Mouse (Mus musculus) midbrain, embryonic 15.5 days (tissue): ENCODE results near the gene Mest. TPM values are rescaled to one million over a fixed set of nuclear protein-coding genes. Genes with fewer than 3 reads are reported as not detected.

ENCODE experiments used
- ATAC-seq: fragments of 200-750 bp; cut with Nextera tagmentation; replicated peaks from 2 replicates; pipeline ENCODE4 v1.8.0; 2017; ENCODE audit warnings: moderate TSS enrichment
- H3K27ac ChIP-seq: fragments of 300-500 bp; sonication (generic); 2 replicates; pipeline ENCODE4 v1.5.1; 2015; ENCODE audit warnings: mild to moderate bottlenecking, inconsistent platforms
- H3K27me3 ChIP-seq: fragments of 300-500 bp; sonication (generic); replicated peaks from 2 replicates; pipeline ENCODE4 v1.6.1; 2015; ENCODE audit warnings: inconsistent platforms
- H3K36me3 ChIP-seq: fragments of 300-500 bp; sonication (generic); replicated peaks from 2 replicates; pipeline ENCODE4 v1.6.1; 2015; ENCODE audit warnings: inconsistent platforms
- H3K4me1 ChIP-seq: fragments of 300-500 bp; sonication (generic); 2 replicates; pipeline ENCODE4 v1.6.1; 2015; ENCODE audit warnings: inconsistent platforms
- H3K4me2 ChIP-seq: fragments of 300-500 bp; sonication (generic); 2 replicates; pipeline ENCODE4 v1.6.1; 2015; ENCODE audit warnings: inconsistent platforms, mild to moderate bottlenecking, moderate library complexity
- H3K4me3 ChIP-seq: fragments of 300-500 bp; sonication (generic); 2 replicates; pipeline ENCODE4 v1.5.1; 2015; ENCODE audit warnings: mild to moderate bottlenecking, inconsistent platforms
- H3K9ac ChIP-seq: fragments of 300-500 bp; sonication (generic); 2 replicates; pipeline ENCODE4 v1.6.1; 2015; ENCODE audit warnings: mild to moderate bottlenecking, inconsistent platforms
- H3K9me3 ChIP-seq: fragments of 300-500 bp; sonication (generic); 2 replicates; pipeline ENCODE4 v1.6.1; 2016; ENCODE audit warnings: inconsistent platforms
- WGBS: fragments of 180-500 bp; shearing (Covaris S2); methylation state at CpG from one replicate; pipeline ENCODE4 v1.1.7; 2015; ENCODE audit warnings: mixed read lengths; 5-methylcytosine and 5-hydroxymethylcytosine counted together
- microRNA counts: library from miRNA; unstranded; fragments of <30 nt; microRNA quantifications from one replicate; lab custom pipeline; 2016
- microRNA-seq: library from miRNA; unstranded; fragments of <30 nt; microRNA quantifications from one replicate; pipeline ENCODE4, GENCODE M21; 2016
- polyA plus RNA-seq: library from polyadenylated mRNA; unstranded; fragments of >200 nt; fragmentation: Nextera tagmentation; extraction: Ambion mirVana; gene quantifications from 2 replicates; pipeline ENCODE4 v1.2.1, GENCODE M21; 2015

Mest gene
- polyA plus RNA-seq, 1 experiment from 2014 or later: 374 TPM

- peaks cover 33% of the 10 kb centered on the region for H3K36me3 ChIP-seq
Measured at GRCm38 (mm10) chr6:30749042-30749689, 25.8 kb downstream of the Mest start.

GRCm38 (mm10) chr6:30749892-30750291, 26.5 kb downstream of the Mest start:
- no peaks in the 10 kb centered on the region for H3K9me3 ChIP-seq

More at GRCm38 (mm10) chr6:30749042-30749689, 25.8 kb downstream of the Mest start:
- no peak for ATAC-seq
- Histone ChIP-seq H3K9ac (no peak overlapping the region), H3K27ac (no peak overlapping the region), H3K9me3 (no peaks in the 10 kb centered on the region), H3K4me1 (no peaks in the 10 kb centered on the region), H3K27me3 (no peaks in the 10 kb centered on the region), H3K4me2 (no peak overlapping the region), H3K4me3 (no peak overlapping the region)
- WGBS: 52% methylated on average over 2 of the region's 2 CpGs

GRCm38 (mm10) chr6:30750482-30750881, 27.1 kb downstream of the Mest start:
- H3K27me3 ChIP-seq: no peaks in the 10 kb centered on the region
- no peak overlapping the region for H3K9ac ChIP-seq
- H3K4me3 ChIP-seq: no peak overlapping the region
- ATAC-seq: no peak
- H3K4me1 ChIP-seq: no peaks in the 10 kb centered on the region
- H3K36me3 ChIP-seq: peaks cover 26% of the 10 kb centered on the region
- H3K4me2 ChIP-seq: no peak overlapping the region
- H3K27ac ChIP-seq: no peak overlapping the region
- WGBS: 87% methylated on average over 6 of the region's 6 CpGs
- no peaks in the 10 kb centered on the region for H3K9me3 ChIP-seq

More at GRCm38 (mm10) chr6:30749892-30750291, 26.5 kb downstream of the Mest start:
- Histone ChIP-seq H3K36me3 (peaks cover 32% of the 10 kb centered on the region), H3K4me2 (no peak overlapping the region), H3K4me3 (no peak overlapping the region), H3K27ac (no peak overlapping the region), H3K4me1 (no peaks in the 10 kb centered on the region), H3K9ac (no peak overlapping the region), H3K27me3 (no peaks in the 10 kb centered on the region)
- ATAC-seq: no peak
- WGBS: 81% methylated on average over 1 of the region's 1 CpGs

GRCm38 (mm10) chr6:30751209-30751608, 27.9 kb downstream of the Mest start:
- Histone ChIP-seq H3K4me3 (no peak overlapping the region), H3K36me3 (peaks cover 24% of the 10 kb centered on the region; the same call in 1 of the 2 replicates)
- WGBS: 78% methylated on average over 2 of the region's 2 CpGs

More at GRCm38 (mm10) chr6:30751209-30751608, 27.9 kb downstream of the Mest start:
- Histone ChIP-seq H3K27me3 (no peaks in the 10 kb centered on the region), H3K9me3 (no peaks in the 10 kb centered on the region), H3K9ac (no peak overlapping the region), H3K27ac (no peak overlapping the region), H3K4me1 (no peaks in the 10 kb centered on the region), H3K4me2 (no peak overlapping the region)
- no peak for ATAC-seq

MicroRNAs encoded within 50 kb of the gene (microRNA counts, 519-probe panel; counts per million panel counts)
- 2,776 counts per million, percentile 61 among the panel's probes with 10 or more counts for microRNA mmu-miR-335-3p (lab: Ali Mortazavi, UCI)
- microRNA mmu-miR-335-5p (lab: Ali Mortazavi, UCI): 4,551 counts per million, percentile 95 among the panel's probes with 10 or more counts

Small RNA genes lying within 50 kb of the gene (microRNA-seq; reads per million reads assigned to microRNA genes)
- 65,062 reads per million, percentile 100 among the genes with 10 or more reads in this experiment for gene Mir335

Other genes starting within 250 kb of the Mest start
- 31.3 and 31.6 TPM in 2 replicates for gene Tmem209, start 213.8 kb upstream of the Mest start, polyA plus RNA-seq
- gene Ssmem1, start 213.7 kb upstream of the Mest start, polyA plus RNA-seq: 0.21 TPM in 1 of 2 replicates, not detected in the other
- gene Cpa2, start 182.0 kb upstream of the Mest start, polyA plus RNA-seq: 6.7 and 8.4 TPM in 2 replicates
- 1.0 and 1.5 TPM in 2 replicates for gene Cpa4, start 155.2 kb upstream of the Mest start, polyA plus RNA-seq
- not detected in 2 replicates for gene Cpa5, start 112.5 kb upstream of the Mest start, polyA plus RNA-seq
- 0.63 and 0.89 TPM in 2 replicates for gene Cpa1, start 84.3 kb upstream of the Mest start, polyA plus RNA-seq
- 13.6 and 14.0 TPM in 2 replicates for gene Cep41, start 29.8 kb upstream of the Mest start, polyA plus RNA-seq
- gene Copg2, start 173.2 kb downstream of the Mest start, polyA plus RNA-seq: 35.4 and 36.2 TPM in 2 replicates
- 0.19 TPM in 1 of 2 replicates, not detected in the other for gene Tsga13, start 192.0 kb downstream of the Mest start, polyA plus RNA-seq
- 0.09 and 0.12 TPM in 2 replicates for gene Klf14, start 235.5 kb downstream of the Mest start, polyA plus RNA-seq